Mouse (Mus musculus): ENCODE measurements around the gene Slc9a6. TPM values are rescaled to one million over a fixed set of nuclear protein-coding genes. Genes with fewer than 3 reads are reported as not detected.

Slc9a6 gene
- 19.2 and 21.6 TPM in 2 replicates for polyA plus RNA-seq (2012; ENCODE audit: insufficient read depth, insufficient read length, missing spikeins)

DNA sequence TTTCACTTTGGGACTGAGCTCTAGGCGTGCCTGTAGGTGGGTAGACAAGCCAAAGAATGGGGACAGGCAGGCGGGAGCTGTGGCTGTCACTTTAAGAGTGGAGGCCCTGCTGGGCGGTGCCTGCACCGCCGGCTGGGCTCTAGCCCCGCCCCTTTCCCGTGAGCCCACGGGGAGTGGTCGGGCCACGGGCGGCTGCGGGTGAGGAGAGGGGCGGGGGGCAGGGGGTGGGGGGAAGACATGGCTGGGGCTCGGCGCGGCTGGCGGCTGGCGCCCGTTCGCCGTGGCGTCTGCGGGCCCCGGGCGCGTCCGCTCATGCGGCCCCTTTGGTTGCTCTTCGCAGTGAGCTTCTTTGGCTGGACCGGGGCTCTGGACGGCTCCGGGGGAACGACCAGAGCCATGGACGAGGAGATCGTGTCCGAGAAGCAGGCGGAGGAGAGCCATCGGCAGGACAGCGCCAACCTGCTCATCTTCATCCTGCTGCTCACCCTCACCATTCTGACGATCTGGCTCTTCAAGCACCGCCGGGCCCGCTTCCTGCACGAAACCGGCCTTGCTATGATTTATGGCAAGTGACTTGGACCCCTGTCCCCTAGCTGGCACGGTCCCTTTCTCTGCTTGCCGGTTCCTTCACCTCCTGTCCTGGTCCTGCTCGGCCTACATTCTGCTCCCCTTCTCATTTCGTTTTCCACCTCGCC is at the start of gene Slc9a6:
TSS of gene Slc9a6 (plus strand) at position 135 of the 695 bp plus-strand sequence.
- Histone ChIP-seq H3K4me3 (ENCODE audit: insufficient read depth, low read length) (peak within 1 kb of the TSS; percentile 81), H3K4me1 (ENCODE audit: control insufficient read depth, insufficient read depth, low read length) (peaks cover 13% of the 10 kb centered on the region), H3K27ac (ENCODE audit: insufficient read depth, low read depth, low read length) (no peak within 1 kb of the TSS)
- no peak for TF ChIP-seq CTCF (IDR thresholded peaks at IDR 0.05; ENCODE audit: low read depth, low read length)
- TF ChIP-seq POLR2A (IDR thresholded peaks at IDR 0.05; ENCODE audit: borderline replicate concordance, low read depth, low read length) = no peak

DNA sequence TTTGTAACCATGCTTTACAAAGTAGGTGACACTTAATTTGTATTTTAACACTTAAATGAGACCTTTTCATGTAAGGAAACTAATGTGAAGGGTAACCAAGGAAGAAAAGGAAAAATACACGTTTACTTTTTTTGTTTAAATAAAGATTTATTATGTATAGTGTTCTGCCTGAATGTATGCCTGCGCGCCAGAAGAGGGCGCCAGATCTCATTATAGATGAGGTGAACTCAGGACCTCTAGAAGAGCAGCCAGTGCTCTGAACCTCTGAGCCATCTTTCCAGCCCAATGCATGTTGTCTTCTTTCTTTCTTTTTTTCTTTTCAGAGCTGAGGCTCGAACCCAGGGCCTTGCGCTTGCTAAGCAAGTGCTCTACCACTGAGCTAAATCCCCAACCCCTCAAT is 37.1 kb upstream of the Slc9a6 start:
- no peaks in the 10 kb centered on the region for H3K4me1 ChIP-seq (ENCODE audit: control insufficient read depth, insufficient read depth, low read length)
- H3K4me3 ChIP-seq (ENCODE audit: insufficient read depth, low read length) = no peak overlapping the region
- no peak overlapping the region for H3K27ac ChIP-seq (ENCODE audit: insufficient read depth, low read depth, low read length)
- TF ChIP-seq POLR2A (IDR thresholded peaks at IDR 0.05; ENCODE audit: borderline replicate concordance, low read depth, low read length) (no peak), CTCF (IDR thresholded peaks at IDR 0.05; ENCODE audit: low read depth, low read length) (peak; percentile 32; the same call in 1 of the 2 replicates)

DNA sequence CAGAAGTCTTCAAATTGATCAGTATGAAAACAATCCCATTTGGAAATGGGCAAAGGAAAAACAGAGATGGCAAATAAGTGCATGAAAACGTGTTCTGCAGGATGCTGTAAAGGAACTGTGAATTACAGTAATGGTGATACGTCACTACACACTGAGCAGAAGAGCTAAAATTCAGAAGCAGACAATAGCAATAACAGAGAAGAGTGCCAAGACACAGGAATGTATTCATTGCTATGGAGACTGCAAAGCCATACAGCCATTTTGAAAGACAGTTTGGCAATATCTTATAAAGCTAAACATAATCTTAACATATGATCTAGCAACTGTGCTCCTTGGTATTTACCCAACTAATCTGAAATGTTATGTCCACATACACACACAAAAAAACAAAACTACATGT is 31.4 kb upstream of the Slc9a6 start:
- Histone ChIP-seq H3K27ac (ENCODE audit: insufficient read depth, low read depth, low read length) (no peak overlapping the region), H3K4me3 (ENCODE audit: insufficient read depth, low read length) (no peak overlapping the region), H3K4me1 (ENCODE audit: control insufficient read depth, insufficient read depth, low read length) (peaks cover 8% of the 10 kb centered on the region)
- no peak for TF ChIP-seq POLR2A (IDR thresholded peaks at IDR 0.05; ENCODE audit: borderline replicate concordance, low read depth, low read length)

DNA sequence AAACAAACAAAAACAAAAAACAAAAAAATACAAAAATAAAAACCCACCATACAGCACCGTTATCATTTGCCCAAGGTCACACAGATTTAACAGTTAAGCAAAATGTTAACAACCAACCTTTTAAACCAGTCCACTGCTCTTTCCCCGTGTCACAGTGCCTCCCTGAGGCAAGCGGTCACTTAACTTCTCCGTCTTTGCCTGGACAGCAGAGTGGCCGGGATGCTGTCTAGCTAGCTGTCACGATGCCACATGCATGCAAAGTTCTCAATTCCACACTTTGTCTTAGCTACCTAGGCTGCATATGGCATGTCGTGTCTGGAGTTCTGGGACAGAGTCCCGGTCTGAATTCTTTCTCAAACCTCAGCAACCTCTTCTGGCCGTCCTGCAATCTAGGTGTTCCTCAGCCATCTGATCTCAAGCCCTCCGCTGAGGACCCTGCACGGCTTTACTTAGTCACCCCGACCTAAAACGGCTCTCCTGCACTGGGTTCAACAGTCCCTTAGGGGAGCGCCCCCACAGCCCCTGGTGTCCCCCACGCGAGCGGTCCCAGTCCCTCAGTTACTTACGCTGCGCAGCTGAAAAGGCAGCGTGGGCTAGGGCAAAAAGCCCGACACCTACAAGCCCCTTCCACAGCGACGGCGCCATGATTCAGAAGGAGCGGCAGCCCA is 12.2 kb upstream of the Slc9a6 start:
- no peak for TF ChIP-seq POLR2A (IDR thresholded peaks at IDR 0.05; ENCODE audit: borderline replicate concordance, low read depth, low read length)
- TF ChIP-seq CTCF (IDR thresholded peaks at IDR 0.05; ENCODE audit: low read depth, low read length) = 0 out of 2 replicates have a peak, but pooled peaks have one; percentile 10
- Histone ChIP-seq H3K4me3 (ENCODE audit: insufficient read depth, low read length) (peak overlapping the region; percentile 68), H3K4me1 (ENCODE audit: control insufficient read depth, insufficient read depth, low read length) (peaks cover 4% of the 10 kb centered on the region), H3K27ac (ENCODE audit: insufficient read depth, low read depth, low read length) (no peak overlapping the region; the same call in 1 of the 2 replicates)

DNA sequence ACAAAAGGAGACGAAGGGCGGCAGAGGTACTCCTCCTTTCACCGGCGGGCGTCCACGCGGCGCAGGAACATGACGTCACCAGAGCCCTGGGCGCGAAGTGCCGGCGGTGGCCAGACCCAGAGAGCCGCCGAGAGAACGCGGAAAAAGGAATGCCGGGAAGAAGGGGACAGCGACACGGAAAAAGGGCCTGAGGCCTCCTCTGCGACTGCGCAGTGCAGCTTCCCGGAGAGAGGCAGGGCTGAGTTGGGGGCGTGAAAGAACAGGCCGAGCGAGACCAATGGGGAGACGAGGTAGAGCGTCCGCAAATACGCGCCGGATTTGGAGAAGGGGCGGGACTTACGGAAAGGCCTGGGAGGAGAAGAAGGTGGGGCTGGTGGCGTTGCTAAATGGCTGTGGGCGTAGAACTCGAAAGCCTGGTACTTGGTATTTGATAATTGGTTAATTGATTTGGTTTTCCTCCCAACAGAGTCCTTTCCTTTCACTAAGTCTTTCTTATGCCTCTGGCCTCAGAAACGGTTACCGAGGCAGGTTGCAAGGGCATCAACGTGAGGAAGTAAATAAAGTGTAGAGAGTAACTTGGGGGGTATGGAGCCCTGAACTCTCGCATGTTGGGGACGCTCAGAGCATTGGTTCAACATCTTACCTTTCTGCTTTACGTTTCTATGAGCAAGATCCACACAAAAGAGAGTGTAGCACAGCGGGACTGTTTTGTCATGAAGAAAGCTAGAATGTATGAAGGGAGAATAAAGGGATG is 11.5 kb upstream of the Slc9a6 start, which contains the start of gene Mmgt1:
TSS of gene Mmgt1 (minus strand) at position 183 of the 754 bp plus-strand sequence.
- no peak for TF ChIP-seq POLR2A (IDR thresholded peaks at IDR 0.05; ENCODE audit: borderline replicate concordance, low read depth, low read length)
- no peak for TF ChIP-seq CTCF (IDR thresholded peaks at IDR 0.05; ENCODE audit: low read depth, low read length)
- H3K4me1 ChIP-seq (ENCODE audit: control insufficient read depth, insufficient read depth, low read length) = peaks cover 4% of the 10 kb centered on the region
- H3K27ac ChIP-seq (ENCODE audit: insufficient read depth, low read depth, low read length) = no peak within 1 kb of the TSS; the same call in 1 of the 2 replicates
- peak within 1 kb of the TSS; percentile 68 for H3K4me3 ChIP-seq (ENCODE audit: insufficient read depth, low read length)

DNA sequence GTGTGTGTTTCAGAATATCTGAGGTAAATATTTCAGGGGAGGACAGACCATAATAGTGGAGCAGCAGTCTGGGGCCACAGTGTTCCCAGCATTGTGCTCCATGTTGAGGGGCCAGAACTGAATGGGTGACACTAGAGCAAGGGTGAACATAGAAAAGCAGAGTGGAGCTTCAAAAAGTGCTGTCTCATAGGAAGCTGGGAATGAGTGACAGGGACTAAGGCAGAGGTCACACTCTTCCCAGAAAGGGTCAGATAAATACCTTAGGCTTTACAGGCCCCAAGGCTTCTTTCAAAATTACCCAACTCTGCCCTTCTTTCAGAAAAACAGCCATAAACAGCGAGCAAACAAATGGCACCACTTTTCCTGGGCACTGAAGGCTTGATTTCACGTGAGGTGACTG is 3.0 kb upstream of the Slc9a6 start:
- TF ChIP-seq POLR2A (IDR thresholded peaks at IDR 0.05; ENCODE audit: borderline replicate concordance, low read depth, low read length) (no peak), CTCF (IDR thresholded peaks at IDR 0.05; ENCODE audit: low read depth, low read length) (no peak)
- Histone ChIP-seq H3K27ac (ENCODE audit: insufficient read depth, low read depth, low read length) (no peak overlapping the region), H3K4me3 (ENCODE audit: insufficient read depth, low read length) (no peak overlapping the region), H3K4me1 (ENCODE audit: control insufficient read depth, insufficient read depth, low read length) (peaks cover 13% of the 10 kb centered on the region)

DNA sequence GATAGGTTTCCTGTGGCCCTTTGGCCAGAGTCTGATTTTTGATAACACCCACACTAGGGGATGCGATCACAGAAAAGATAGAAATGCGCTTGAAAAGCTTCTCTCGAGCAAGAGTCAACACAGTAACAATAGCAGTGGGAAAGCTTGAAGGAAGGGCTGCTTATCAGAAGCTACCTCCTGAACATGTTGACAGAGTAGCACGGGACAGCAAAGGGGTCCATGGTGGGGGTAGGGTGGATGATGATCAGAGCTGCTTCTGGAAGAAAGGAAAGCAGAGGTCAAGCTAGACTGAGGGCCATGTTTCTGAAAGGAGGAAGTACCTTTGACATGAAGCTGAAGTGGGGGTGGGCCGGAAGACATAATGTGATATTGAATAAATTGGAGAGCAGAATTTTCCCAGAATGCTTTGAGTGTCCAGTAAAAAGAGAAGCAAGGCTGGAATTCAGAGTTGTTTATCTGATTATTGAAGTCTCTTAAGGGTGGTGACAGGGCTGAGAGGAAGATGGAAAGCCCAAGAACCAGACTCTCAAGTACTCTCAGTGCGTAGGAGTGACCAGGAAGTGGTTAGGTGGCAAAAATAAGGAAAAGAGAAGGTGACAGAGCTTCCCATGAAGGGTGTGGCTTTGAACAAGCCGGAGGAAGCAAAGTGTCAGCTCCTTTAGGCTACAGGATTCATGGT is 2.4 kb upstream of the Slc9a6 start:
- Histone ChIP-seq H3K4me1 (ENCODE audit: control insufficient read depth, insufficient read depth, low read length) (peaks cover 13% of the 10 kb centered on the region), H3K4me3 (ENCODE audit: insufficient read depth, low read length) (no peak overlapping the region), H3K27ac (ENCODE audit: insufficient read depth, low read depth, low read length) (no peak overlapping the region; the same call in 1 of the 2 replicates)
- TF ChIP-seq POLR2A (IDR thresholded peaks at IDR 0.05; ENCODE audit: borderline replicate concordance, low read depth, low read length) (no peak), CTCF (IDR thresholded peaks at IDR 0.05; ENCODE audit: low read depth, low read length) (no peak)

DNA sequence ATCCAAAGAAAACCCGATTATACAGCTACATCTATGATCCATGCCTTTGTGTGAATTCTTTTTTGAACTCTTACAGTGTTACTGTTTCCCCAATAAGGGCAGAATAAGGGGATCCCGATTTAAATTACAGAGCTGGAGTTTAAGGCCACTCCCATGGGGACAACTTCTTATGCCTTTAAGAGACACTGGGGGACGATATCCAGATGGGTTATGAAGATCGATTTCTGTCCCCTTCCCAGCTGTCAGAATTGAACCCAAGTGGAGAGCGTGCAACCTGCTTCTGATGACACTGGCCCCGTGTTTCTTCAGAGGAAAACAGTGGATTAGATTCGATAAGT is 303 bp upstream of the Slc9a6 start:
- H3K27ac ChIP-seq (ENCODE audit: insufficient read depth, low read depth, low read length) = no peak overlapping the region
- peaks cover 13% of the 10 kb centered on the region for H3K4me1 ChIP-seq (ENCODE audit: control insufficient read depth, insufficient read depth, low read length)
- TF ChIP-seq CTCF (IDR thresholded peaks at IDR 0.05; ENCODE audit: low read depth, low read length) = no peak
- TF ChIP-seq POLR2A (IDR thresholded peaks at IDR 0.05; ENCODE audit: borderline replicate concordance, low read depth, low read length) = no peak
- H3K4me3 ChIP-seq (ENCODE audit: insufficient read depth, low read length) = peak overlapping the region; percentile 63

DNA sequence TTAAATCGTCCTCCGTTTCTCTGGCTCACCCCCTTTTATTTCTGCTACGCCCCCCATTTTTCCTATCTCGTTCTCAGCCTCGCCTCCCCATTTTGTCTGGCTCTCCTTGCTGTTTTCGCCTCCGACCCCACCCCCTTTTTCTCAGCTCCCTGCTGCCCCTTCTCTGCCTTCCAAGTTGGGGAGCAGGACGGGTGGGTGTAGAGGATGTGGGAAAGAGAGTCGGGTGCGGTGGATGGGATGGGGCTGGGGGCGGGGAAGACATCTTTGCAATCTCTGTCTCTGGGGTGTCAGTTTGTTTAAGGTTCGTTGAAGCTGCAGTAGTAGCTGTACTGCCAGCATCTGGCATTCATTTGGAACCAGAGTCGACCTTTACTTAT is 749 bp downstream of the Slc9a6 start:
- Histone ChIP-seq H3K27ac (ENCODE audit: insufficient read depth, low read depth, low read length) (no peak overlapping the region), H3K4me3 (ENCODE audit: insufficient read depth, low read length) (peak overlapping the region; percentile 81), H3K4me1 (ENCODE audit: control insufficient read depth, insufficient read depth, low read length) (peaks cover 15% of the 10 kb centered on the region)
- no peak for TF ChIP-seq POLR2A (IDR thresholded peaks at IDR 0.05; ENCODE audit: borderline replicate concordance, low read depth, low read length)
- no peak for TF ChIP-seq CTCF (IDR thresholded peaks at IDR 0.05; ENCODE audit: low read depth, low read length)

Data from bone marrow macrophage, adult 2 months (primary cell).